Mouse (Mus musculus): ENCODE data around the gene Il20.
A peak's percentile ranks its signal among the peaks of the same experiment; 100 is the strongest.

Gene Il20

DNA sequence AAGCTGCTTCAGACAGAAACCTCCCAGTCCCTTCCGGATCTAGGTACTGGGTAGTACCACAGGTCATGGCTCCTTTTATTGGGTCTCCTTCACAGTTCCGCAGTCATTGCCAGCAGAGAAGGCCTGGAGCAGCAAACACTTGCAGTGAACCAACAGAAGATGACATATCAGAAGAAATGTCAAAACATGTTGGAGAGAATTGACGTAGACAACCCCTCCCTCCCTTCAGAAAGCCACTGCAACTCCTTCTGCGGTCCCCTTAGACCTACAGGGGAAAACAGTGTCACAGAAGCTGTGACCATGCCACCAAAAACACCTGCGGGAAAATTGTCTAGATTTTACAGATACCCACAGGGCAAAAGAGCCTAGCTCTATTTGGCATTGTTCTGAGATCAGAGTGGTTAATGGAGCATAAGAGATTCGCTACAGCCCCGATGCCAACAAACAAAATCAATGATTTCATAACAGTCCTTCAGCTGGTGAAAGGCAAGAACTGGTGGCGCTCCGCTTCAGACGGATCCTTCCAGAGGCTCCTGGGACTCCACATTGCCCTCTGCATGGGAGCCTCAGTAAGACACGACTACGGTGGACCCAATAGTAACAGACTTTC is at the start of gene Il20:
TSS of gene Il20 (minus strand) at position 51 of the 610 bp plus-strand sequence.
- peak; percentile 64 for DNase-seq

DNA sequence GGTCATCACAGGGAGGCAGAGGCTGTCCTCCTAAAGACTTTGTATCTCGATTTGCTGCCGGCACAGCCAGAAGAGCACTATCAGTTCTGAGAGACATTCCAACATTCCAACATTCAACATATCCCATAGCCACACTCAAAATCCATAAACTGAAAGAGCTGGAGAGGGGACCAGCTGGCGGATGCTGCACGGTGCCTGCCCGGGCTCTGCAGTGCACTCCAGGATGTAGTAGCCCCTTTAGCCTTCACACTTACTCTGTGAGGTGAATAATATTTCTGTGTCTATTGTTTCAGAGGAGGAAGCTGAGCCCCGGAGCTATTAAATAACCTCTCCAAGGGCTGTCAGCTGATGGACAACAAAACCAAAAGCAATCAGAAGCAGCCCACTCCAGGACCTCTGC is 35.7 kb upstream of the Il20 start:
- no peak for DNase-seq

DNA sequence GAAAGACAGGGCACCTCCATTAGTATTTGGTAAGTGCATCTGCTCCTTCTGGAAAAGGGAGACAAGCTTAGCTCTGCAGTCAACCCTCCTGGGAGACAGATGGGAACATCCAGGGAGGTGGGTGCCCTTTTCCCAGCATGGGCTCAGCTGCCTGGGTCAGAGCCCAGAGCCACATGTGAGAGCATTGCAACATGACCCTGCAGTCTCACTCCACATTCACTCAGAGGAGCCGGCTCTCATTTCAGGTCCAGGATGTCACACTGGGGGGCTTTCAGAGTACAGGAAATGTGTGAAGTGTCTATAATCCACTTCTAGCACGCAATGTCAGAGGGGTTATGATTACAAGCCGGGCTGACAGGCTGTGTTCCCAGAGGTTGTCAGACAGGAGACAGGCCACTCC is 30.6 kb upstream of the Il20 start:
- no peak for DNase-seq

DNA sequence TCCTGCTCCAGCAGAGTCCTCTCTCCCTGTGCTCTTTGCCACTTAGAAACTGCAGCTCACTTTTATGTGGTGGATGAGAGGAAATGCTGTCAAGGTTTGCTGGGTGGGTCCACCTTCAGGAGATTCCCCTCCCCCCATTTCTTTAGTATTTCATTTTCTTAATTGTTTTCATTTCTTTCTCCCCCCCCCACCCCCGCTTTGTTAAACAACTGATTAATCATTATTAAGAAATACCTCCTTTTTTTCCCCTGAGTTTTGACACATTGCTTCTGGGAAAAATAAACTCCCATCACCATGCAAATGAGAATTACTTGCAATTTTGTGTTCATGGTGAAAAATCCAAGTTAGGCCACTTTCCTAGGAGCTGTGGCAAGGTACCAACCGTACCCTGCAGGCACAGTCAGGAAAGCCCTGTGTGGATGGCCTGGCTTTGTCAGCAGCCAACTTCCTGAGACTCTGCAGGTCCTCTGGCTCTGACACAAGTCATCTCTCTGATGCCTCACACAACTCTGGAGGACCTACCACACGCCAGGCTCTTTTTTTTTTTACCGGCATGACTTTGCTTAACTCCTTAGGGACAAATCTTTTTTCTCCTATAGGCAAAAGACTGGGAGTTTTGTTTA is 28.9 kb upstream of the Il20 start, which contains the start of gene Il19:
TSS of gene Il19 (minus strand) at position 51 of the 623 bp plus-strand sequence.
- DNase-seq, result no peak

DNA sequence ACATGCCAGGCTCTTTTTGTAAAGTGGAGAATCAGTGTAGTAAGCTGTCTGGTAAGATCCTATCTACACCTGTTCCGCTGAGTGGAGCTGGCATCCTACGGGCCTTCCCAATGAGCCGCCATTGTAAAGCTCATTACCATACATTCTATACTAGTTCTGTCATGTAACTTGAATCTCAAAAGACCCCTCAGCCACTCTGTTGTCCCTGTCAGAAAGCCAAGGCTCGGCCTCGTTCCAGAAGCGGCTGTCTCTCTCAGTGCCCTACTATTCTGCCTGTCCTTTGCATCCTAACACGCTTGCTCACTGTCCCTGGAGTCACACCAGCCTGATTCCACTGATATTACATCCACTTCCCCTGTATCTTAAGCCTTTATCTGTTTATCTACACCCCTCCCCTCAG is 26.9 kb upstream of the Il20 start:
- DNase-seq, result no peak

DNA sequence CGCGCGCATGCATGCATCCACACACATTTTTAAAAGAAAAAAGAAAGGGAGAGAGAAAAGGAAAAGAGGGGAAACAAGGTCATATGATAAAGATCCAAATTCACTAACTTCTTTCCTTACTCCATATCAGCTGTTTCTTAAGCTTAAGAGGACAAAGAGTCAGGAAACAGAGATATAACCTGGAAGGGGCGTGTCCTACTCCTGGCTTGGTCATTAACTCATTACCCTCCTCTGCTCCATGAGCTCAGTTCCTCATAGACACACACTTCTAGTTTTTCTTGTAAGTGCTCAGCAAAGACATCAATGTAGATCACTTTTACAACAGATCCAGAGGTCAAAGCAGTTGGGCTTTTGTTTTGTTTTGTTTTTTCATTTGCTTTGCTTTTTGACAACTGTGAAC is 25.9 kb upstream of the Il20 start:
- DNase-seq, result no peak

DNA sequence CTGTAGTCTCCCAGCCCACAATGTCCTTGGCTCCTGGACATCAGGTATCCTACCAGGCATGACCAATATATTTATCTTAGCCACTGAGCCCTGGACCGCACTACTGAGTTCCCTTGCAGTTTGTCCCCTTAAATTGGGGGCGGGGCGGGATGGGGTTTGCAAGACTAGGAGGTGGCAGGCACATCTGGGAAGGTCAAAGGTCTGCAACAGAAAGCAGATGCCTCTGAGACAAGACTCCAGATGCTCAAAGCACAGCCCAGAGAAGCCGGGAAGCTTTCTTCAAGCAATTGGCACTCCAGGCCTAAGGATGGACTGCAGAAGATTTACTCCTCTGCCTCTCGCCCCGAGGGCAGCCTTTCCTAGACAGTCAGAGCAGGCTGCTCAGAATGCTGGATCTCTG is 25.1 kb upstream of the Il20 start:
- no peak for DNase-seq

DNA sequence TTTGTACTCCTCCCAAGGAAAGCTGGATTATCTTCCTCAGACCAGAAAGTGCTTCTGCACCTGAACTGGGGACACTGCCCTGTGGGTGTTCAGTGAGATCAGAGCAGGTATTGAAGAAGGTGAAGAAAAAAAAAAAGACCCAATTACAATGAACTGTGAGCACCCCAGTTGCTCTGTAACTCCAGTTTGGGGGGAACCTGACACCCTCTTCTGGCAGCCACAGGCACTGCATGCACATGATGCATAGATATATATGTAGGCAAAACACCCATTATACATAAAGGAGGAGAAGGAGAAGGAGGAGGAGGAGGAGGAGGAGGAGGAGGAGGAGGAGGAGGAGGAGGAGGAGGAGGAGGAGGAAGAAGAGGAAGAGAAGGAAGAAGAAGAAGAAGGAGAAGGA is 15.2 kb upstream of the Il20 start:
- no peak for DNase-seq

DNA sequence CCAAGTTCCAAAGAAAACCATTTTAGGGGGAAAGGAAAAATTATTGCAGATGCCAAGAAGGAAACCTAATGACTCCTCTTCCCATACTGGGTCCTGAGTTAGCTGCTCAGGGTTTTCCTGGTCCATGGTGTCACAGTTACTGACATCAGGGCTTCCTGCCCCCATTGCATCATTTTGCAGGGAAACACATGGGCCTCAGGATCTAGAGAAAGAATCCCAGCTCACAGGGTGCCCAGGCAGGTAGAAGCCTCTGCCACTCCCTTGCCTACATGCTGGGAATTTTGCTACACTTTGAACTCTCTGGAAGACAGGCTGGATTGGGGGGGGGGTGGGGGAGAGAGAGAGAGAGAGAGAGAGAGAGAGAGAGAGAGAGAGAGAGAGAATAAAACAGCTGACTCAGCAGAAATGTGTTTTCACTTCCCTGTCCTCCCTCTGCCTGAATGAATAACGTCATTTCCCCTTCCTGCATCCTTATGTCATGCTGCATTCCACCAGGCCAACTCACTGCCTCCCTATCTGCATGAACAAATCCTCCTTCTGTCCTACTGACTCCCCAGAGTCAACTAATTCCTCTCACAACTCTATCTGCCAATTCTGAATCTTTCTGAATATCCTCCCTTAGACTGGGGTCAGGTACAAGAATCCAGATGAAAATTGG is 7.2 kb upstream of the Il20 start:
- peak; percentile 59 for DNase-seq

DNA sequence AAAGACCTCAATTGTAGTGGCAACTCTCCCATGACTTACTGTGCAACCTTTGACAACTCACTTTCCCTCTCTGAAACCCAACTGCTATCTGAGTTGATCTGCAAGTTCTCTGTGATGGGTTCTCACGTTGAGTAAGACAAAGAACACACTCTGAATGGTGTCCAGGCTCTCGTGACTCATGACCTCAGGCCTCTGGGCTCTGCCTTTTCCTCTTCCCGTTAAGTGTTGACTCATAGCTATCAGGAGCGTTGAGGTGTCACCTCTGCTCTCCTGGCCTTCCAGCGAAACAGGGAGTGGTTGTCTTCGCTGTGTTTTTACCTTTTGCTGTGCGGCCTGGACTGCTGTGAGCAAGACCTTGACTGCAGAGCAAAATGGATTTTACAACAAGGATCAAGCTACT is 8.7 kb downstream of the Il20 start:
- no peak for DNase-seq

DNA sequence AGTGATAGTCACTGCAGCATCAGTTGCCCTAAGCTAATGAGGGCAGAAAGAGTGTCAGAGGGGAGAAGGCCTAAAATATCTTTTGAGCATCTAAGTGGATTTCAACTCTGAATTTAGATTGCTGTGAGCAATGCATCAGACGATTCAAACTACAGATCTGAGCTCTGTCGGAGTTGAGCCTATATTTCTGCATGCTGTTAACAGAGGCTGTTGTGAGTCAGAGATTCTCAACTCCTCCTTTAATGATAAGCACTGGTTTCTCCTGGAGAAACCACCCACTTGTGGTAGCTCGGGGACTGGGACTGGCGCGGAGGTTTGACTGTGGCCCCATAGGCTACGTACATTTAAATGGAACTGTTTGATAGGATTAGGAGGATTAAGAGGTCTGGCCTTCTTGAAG is 16.8 kb downstream of the Il20 start:
- DNase-seq, result peak; percentile 55

DNA sequence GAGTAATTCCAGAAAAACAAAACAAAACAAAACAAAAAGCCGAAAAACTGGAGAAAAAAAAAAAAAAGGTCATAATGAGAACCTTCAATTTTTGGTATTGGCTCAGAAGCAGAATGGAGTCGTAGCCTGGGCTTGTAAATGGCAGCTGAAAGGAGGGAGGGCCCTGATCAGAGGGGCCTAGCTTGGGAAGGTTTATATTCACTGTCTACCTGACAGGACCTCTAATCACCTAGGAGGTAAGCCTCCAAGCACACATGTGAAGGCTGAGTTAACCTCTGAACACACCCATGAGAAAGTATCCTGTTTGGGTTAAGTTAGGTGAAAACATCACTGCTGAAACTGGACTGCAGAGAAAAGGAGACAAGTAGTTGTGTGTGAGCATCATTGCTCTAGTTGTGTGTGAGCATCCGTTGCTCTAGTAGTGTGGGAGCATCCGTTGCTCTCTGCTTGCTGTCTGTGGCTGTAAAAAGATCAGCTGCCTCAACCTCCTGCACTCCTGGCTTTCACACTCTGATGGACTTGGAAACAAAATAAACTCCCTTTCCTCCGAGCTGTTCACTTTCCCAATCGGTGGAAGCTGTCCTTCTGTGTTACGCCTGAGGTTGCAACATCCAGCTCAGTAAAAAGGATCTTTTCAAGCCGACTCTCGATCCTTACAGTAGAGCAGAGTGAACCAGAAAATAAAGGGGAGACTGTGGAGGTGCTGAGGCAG is 17.8 kb downstream of the Il20 start:
- peak; percentile 40 for DNase-seq

DNA sequence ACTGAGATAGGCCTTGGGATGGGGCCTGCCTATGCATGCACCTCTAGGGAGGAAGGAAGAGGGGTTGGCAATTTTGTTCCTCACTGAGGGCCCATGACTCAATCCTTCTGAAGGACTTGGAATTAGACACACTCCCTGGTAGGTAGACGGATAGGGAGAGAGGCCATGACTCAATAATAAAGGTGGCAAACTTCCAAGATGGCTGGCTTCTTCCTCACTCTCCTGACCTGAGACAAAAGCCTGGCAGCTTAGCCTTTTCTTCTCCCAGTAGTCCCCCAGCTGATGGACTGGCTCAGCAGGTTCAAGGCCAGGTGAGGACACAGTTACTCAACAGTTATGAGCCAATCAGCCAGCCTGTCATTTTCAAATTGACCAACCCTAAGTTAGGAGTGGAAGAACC is 18.8 kb downstream of the Il20 start:
- peak; percentile 65 for DNase-seq

DNA sequence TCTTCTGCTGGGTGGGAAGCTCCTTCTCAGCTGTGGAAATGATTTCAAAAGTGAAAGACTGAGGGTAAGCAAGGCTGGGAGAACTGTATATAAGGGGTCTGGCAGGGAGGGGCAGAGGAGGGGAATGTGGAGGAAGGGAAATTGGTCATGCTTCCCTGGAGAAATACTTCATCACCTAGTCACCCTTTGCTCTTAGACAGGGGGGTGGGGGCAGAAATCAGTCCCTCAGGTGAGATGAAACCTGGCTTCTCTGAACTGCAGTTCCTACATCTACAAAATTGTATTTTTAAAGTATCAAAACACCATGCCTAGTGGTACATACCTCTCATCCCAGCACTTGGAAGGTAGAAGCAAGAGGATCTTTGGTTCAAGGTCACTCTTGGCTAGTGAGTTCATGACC is 23.9 kb downstream of the Il20 start, which contains the start of gene Il24:
TSS of gene Il24 (minus strand) at position 101 of the 400 bp plus-strand sequence.
- no peak for DNase-seq

DNA sequence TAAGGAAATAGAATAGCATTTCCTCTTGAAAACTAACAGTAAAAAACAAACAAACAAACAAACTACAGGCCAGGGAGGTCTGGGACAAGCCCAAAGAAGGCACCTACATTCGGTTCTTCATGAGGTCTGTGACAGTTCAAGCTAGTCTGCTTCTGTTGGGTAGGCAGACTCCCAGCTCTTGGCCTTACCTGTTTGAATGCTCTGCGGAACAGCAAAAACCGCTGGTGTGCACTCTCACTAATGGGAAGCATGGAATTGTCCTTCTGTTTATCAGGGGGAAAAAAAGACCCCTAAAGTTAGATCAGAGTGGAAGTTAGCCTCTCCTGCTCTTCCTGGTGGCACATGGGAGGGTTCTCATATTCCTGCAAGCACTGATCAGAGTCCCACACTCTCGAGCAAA is 28.1 kb downstream of the Il20 start:
- peak; percentile 51 for DNase-seq

DNA sequence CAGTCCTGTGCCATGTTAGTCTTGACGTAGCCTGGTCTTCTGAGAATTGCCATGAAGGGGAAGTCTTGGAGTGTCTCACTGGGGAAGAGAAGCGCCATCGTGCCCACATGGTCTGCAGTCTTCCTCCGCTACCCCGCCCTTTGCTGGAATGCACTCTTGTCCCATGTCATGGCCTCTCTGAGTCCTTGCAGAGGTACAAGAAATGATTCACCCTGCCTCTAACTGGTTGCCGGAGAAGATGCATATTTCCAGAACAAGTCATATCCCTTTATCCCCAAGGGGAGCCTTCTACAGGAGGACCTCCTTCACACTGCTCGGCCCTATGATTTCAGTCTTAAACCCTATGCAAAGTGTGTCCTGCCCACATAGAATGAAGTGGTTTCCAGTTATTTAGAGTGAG is 31.3 kb downstream of the Il20 start:
- DNase-seq, result peak; percentile 87

DNA sequence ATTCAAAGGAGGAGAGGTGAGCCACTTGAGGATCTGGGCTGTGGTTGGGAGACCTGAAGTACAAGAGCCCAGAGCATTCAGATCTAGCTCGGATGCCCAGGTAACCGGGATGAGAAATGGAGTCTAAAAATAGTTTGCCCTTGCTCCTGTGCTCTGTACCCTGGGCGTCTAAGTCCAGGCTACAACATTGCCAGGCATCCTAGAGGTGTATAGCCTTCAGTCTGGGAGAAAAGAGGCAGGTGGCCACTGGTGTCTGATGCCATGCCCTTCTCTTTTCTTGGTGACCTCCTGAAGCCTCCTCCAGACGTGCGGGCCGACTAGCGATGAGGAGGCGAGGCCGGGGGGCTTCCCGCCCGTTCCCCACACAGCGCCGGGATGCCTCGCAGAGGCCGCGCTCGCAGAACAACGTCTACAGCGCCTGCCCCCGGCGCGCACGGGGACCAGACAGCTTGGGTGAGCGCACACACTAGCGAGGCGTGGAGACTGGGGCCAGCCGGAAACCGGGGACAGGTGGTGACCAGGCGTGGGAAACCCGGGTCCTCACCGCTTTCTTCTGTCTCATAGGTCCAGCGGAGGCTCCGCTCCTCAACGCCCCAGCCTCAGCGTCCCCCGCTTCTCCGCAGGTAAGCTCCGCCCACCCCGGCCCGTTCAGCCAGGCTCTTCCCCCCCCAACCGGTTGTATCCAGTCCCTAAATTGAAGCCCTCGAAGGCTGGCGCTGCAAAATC is 33.2 kb downstream of the Il20 start:
- DNase-seq, result peak; percentile 76

DNA sequence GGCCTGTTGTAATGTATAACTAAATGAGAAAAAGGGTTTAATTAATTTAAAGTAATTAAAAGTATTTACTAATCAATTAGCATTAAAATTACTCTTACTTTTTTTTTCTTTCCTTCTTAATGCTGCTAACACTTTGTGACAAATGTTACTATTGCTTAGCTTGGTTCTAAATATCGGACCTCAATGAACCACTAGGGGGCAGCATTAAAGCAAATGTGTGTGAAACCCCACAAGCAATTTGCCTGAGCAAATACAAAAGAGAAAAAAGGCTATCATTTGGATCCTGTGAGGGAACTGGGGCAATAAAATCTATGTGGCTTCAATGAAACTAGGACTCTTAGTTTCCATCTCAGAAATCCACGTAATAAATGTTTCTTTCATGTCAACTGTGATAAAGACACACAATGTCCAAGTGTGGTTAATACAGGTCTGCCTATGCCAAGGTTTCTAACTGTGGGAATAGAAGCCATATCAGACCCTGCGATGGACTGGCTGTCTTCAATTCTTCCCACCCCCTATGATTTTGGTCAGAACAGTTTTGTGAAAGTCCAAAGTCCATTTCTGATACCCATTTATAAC is 34.2 kb downstream of the Il20 start:
- peak; percentile 72 for DNase-seq

DNA sequence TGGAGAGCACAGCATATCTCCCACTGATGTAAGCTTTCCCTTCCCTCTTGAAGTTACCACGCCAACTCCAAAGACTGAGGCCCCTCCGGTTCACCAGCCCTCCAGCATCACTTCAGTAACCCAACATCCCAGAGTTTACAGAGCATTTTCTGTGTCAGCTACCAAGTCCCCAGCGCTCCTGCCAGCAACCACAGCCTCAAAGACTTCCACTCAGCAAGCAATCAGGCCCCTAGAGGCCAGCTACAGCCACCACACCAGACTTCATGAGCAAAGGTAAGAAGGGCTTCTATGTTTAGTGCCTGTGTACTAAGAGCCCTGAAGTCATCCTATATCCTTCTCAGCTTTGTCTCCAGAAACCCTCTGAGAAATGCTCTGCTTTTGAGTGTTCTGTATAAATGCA is 35.3 kb downstream of the Il20 start:
- DNase-seq, result peak; percentile 60

DNA sequence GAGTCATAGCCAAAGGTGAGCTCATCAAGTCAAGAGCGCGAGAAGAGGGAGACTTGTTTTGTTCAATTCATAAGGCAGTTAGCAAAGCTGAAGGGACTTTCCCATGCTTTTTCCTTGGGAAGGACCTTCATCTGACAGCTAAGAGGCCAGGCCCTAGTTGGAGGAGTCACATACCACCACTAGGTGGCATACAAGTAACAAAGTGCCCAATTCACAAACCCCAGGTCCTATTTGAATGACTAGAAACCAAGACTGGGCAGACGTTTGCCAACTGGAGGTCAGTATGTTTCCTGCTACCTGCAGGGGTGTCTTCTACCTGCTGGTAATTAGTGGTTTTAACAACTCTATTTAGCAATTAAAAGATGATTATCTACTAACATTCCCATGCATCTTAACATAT is 36.1 kb downstream of the Il20 start:
- peak; percentile 88 for DNase-seq

DNA sequence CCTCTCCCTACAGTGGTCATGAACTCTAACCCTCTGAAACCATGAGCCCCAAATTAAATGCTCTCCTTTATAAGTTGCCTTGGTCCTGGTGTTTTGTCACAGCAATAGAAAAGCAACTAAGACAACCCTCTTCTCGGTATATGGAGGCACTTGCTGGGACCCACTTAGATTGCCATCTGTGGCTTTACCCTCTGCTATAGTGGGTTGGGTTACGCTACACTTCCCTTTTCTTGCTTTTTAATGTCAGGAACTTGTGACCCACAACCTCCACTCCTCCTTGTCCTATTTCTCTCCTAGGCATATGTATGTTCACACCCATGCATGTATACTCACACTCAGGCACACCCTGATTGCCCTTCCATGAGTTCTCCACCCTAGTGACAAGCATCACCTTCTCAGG is 38.3 kb downstream of the Il20 start:
- peak; percentile 42 for DNase-seq

DNA sequence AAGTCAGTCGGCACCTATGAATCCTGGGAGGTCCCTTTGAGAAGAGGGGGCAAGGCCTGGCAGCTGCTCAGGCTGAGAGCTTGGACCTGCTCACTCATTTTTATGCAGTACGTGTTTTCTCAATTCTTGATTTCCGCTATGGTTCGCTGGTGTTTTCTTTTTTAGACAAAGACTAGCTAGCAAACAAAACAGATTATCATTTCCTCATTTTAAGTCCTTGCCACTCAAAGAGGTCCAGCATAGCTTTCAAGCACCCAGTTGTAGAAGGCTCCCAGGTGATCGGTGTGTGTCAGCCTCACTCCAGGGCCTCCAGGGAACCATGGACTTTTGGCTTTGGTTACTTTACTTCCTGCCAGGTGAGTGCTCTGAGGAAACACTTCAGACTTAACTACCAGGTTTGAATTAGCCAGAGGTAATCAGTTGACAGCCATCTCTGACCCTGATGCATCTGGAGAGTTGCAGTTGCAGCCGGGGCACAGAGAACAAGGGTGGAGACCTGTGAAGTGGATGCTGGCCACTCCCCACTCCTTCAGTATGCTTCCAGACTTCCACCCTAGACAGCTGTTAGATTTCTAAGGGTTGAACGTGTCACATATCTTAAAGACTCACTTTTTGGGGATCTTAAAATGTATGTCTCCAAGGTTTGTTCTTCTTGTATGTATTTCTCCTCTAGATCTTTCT is 45.6 kb downstream of the Il20 start, which contains the start of gene Fcmr:
TSS of gene Fcmr (plus strand) at position 129 of the 681 bp plus-strand sequence.
- DNase-seq, result no peak

Data from heart, adult 11 months (tissue).